Mouse (Mus musculus) CH12.LX (cell line): Measurements from ENCODE around the gene Dll1. TPM values are rescaled to one million over a fixed set of nuclear protein-coding genes. Genes with fewer than 3 reads are reported as not detected.
A peak's percentile ranks its signal among the peaks of the same experiment; 100 is the strongest.

Experiments
- DNase-seq: peaks from one replicate; pipeline ENCODE4 v3.0.0-alpha.2; 2013; ENCODE audit errors: extremely low read depth
- H3K27ac ChIP-seq: 2 replicates; pipeline ENCODE4 v1.5.1; 2012; ENCODE audit warnings: low read depth, mild to moderate bottlenecking, control low read depth, moderate library complexity; ENCODE audit not compliant: insufficient read depth
- H3K27me3 ChIP-seq: replicated peaks from 2 replicates; pipeline ENCODE3; 2012; ENCODE audit warnings: inconsistent platforms
- H3K36me3 ChIP-seq, 2 experiments: replicated peaks in 1 of 2; 2 replicates each; pipeline versions ENCODE3 to v1.6.1; 2012; ENCODE audit warnings: inconsistent platforms in 1 of 2, low read length in 1 of 2, mild to moderate bottlenecking in 1 of 2, mixed read lengths in 1 of 2, moderate library complexity in 1 of 2; ENCODE audit not compliant: control insufficient read depth in 1 of 2, insufficient read depth in 1 of 2
- H3K4me1 ChIP-seq, 2 experiments: 2 replicates each; pipeline ENCODE4 v1.6.1; 2012; ENCODE audit warnings: inconsistent platforms in 1 of 2, moderate library complexity in 1 of 2; ENCODE audit not compliant: insufficient read depth in 2 of 2, control insufficient read depth in 1 of 2
- H3K4me2 ChIP-seq: 2 replicates; pipeline ENCODE4 v1.6.1; 2012; ENCODE audit warnings: low read depth, mild to moderate bottlenecking, control low read depth; ENCODE audit not compliant: poor library complexity, insufficient read depth, severe bottlenecking
- H3K4me3 ChIP-seq, 3 experiments: fragments of 150-350 bp in 1 of 3; sonication (generic) in 1 of 3; replicated peaks in 1 of 3; 2 replicates each; pipeline versions ENCODE3 to v1.5.1; 2011 to 2012; ENCODE audit warnings: low read depth in 2 of 3, low read length in 2 of 3, mild to moderate bottlenecking in 2 of 3, moderate library complexity in 2 of 3, control low read depth in 1 of 3, improper control_type of control experiment in 1 of 3, inconsistent platforms in 1 of 3, mixed read lengths in 1 of 3; ENCODE audit not compliant: poor library complexity in 1 of 3
- H3K79me2 ChIP-seq: replicated peaks from 2 replicates; pipeline ENCODE4 v1.6.1; 2012; ENCODE audit warnings: mild to moderate bottlenecking, moderate library complexity; ENCODE audit not compliant: control insufficient read depth, poor library complexity, insufficient read depth, severe bottlenecking; ENCODE audit errors: extremely low read depth
- H3K9ac ChIP-seq: 2 replicates; pipeline ENCODE4 v1.6.1; 2012; ENCODE audit warnings: low read depth, mild to moderate bottlenecking, control low read depth, moderate library complexity; ENCODE audit not compliant: insufficient read depth
- H3K9me3 ChIP-seq: replicated peaks from 2 replicates; pipeline ENCODE3; 2012; ENCODE audit warnings: low read length, inconsistent platforms, mixed read lengths
- BHLHE40 ChIP-seq: IDR thresholded peaks from 2 replicates; pipeline ENCODE4 v1.6.1; 2011; ENCODE audit warnings: mild to moderate bottlenecking, low read depth, low read length, improper control_type of control experiment
- CHD1 ChIP-seq: IDR thresholded peaks from 2 replicates; pipeline ENCODE4 v1.6.1; 2012; ENCODE audit warnings: low read depth, low read length, improper control_type of control experiment, inconsistent platforms
- CHD2 ChIP-seq: IDR thresholded peaks from 2 replicates; pipeline ENCODE4 v1.6.1; 2011; ENCODE audit warnings: low read length, improper control_type of control experiment
- E2F4 ChIP-seq: IDR thresholded peaks from 2 replicates; pipeline ENCODE4 v1.6.1; 2011; ENCODE audit warnings: low read depth, low read length, improper control_type of control experiment; ENCODE audit not compliant: insufficient replicate concordance
- ELF1 ChIP-seq: IDR thresholded peaks from 2 replicates; pipeline ENCODE4 v1.6.1; 2014; ENCODE audit warnings: low read depth, mild to moderate bottlenecking, inconsistent platforms, low read length, improper control_type of control experiment
- EP300 ChIP-seq: IDR thresholded peaks from 2 replicates; pipeline ENCODE4 v1.6.1; 2011; ENCODE audit warnings: low read length, improper control_type of control experiment
- ETS1 ChIP-seq: conservative IDR thresholded peaks from 2 replicates; pipeline ENCODE4 v1.6.1; 2012; ENCODE audit warnings: low read depth, mild to moderate bottlenecking, inconsistent platforms, low read length, improper control_type of control experiment, moderate library complexity
- HCFC1 ChIP-seq: IDR thresholded peaks from 2 replicates; pipeline ENCODE4 v1.6.1; 2012; ENCODE audit warnings: low read depth, mild to moderate bottlenecking, inconsistent platforms, low read length, improper control_type of control experiment
- IRF4 ChIP-seq: IDR thresholded peaks from 2 replicates; pipeline ENCODE4 v1.6.1; 2014; ENCODE audit warnings: low read depth, mild to moderate bottlenecking, inconsistent platforms, low read length, improper control_type of control experiment
- JUN ChIP-seq: IDR thresholded peaks from 2 replicates; pipeline ENCODE4 v1.6.1; 2011; ENCODE audit warnings: low read depth, mild to moderate bottlenecking, low read length, improper control_type of control experiment, moderate library complexity; ENCODE audit not compliant: insufficient read depth
- JUND ChIP-seq: conservative IDR thresholded peaks from 2 replicates; pipeline ENCODE4 v1.6.1; 2011; ENCODE audit warnings: low read depth, low read length, improper control_type of control experiment
- KAT2A ChIP-seq: IDR thresholded peaks from 2 replicates; pipeline ENCODE4 v1.6.1; 2012; ENCODE audit warnings: low read length, improper control_type of control experiment, inconsistent platforms; ENCODE audit not compliant: insufficient replicate concordance
- MAX ChIP-seq: IDR thresholded peaks from 2 replicates; pipeline ENCODE4 v1.6.1; 2011; ENCODE audit warnings: low read length, improper control_type of control experiment
- MAZ ChIP-seq: IDR thresholded peaks from 2 replicates; pipeline ENCODE4 v1.6.1; 2012; ENCODE audit warnings: low read depth, mild to moderate bottlenecking, inconsistent platforms, low read length, improper control_type of control experiment, moderate library complexity
- MEF2A ChIP-seq: IDR thresholded peaks from 2 replicates; pipeline ENCODE4 v1.6.1; 2014; ENCODE audit warnings: low read depth, mild to moderate bottlenecking, inconsistent platforms, low read length, improper control_type of control experiment, borderline replicate concordance
- MXI1 ChIP-seq: IDR thresholded peaks from 2 replicates; pipeline ENCODE4 v1.6.1; 2011; ENCODE audit warnings: mild to moderate bottlenecking, low read depth, low read length, improper control_type of control experiment
- MYC ChIP-seq: IDR thresholded peaks from 2 replicates; pipeline ENCODE4 v1.6.1; 2011; ENCODE audit warnings: low read depth, mild to moderate bottlenecking, improper control_type of control experiment, low read length
- NELFE ChIP-seq: IDR thresholded peaks from 2 replicates; pipeline ENCODE4 v1.6.1; 2011; ENCODE audit warnings: low read depth, low read length, improper control_type of control experiment
- POLR2A ChIP-seq: IDR thresholded peaks from 2 replicates; pipeline ENCODE4 v1.6.1; 2011; ENCODE audit warnings: low read depth, mild to moderate bottlenecking, improper control_type of control experiment, low read length
- POLR2AphosphoS2 ChIP-seq: IDR thresholded peaks from 2 replicates; pipeline ENCODE4 v1.6.1; 2011; ENCODE audit warnings: low read depth, low read length, improper control_type of control experiment
- SIN3A ChIP-seq: IDR thresholded peaks from 2 replicates; pipeline ENCODE4 v1.6.1; 2012; ENCODE audit warnings: low read length, improper control_type of control experiment, inconsistent platforms
- TCF12 ChIP-seq: IDR thresholded peaks from 2 replicates; pipeline ENCODE4 v1.6.1; 2014; ENCODE audit warnings: low read depth, mild to moderate bottlenecking, inconsistent platforms, low read length, improper control_type of control experiment
- ZC3H11A ChIP-seq: IDR thresholded peaks from 2 replicates; pipeline ENCODE4 v1.6.1; 2012; ENCODE audit warnings: low read depth, mild to moderate bottlenecking, inconsistent platforms, low read length, improper control_type of control experiment
- ZKSCAN1 ChIP-seq: IDR thresholded peaks from 2 replicates; pipeline ENCODE4 v1.6.1; 2012; ENCODE audit warnings: low read depth, inconsistent platforms, low read length, improper control_type of control experiment, borderline replicate concordance
- dilution Hi-C: fragments of 300-500 bp; cut with MboI; formaldehyde crosslinking; loops from 2 replicates; pipeline ENCODE4 v1.14.3; 2020; ENCODE audit warnings: low sequenced_read_pairs; ENCODE audit not compliant: extremely low pct_unique_long_range_greater_than_20kb, extremely low pct_ligation_motif_present
- in situ Hi-C: fragments of 300-500 bp; cut with MboI; formaldehyde crosslinking; loops from 3 replicates; pipeline ENCODE4 v1.14.3; 2019; ENCODE audit warnings: low sequenced_read_pairs, low pct_ligation_motif_present, low pct_unique_long_range_greater_than_20kb, mixed read lengths
- polyA plus RNA-seq: library from polyadenylated mRNA; unstranded; fragments of >175 nt; gene quantifications from 2 replicates; pipeline ENCODE4 v1.2.1, GENCODE M21; 2012; ENCODE audit warnings: low read depth; ENCODE audit not compliant: insufficient read length
- total RNA-seq, 2 experiments: library from RNA; depleted of rRNA; stranded (reverse); fragments of 300-350 nt in 1 of 2; fragments of >200 nt in 1 of 2; gene quantifications; 2 replicates each; pipeline ENCODE4 v1.2.3; 2012 to 2014

Gene Dll1
- total and polyA plus RNA-seq, 3 experiments = 0.25 to 0.52 (median 0.29) TPM

DNA sequence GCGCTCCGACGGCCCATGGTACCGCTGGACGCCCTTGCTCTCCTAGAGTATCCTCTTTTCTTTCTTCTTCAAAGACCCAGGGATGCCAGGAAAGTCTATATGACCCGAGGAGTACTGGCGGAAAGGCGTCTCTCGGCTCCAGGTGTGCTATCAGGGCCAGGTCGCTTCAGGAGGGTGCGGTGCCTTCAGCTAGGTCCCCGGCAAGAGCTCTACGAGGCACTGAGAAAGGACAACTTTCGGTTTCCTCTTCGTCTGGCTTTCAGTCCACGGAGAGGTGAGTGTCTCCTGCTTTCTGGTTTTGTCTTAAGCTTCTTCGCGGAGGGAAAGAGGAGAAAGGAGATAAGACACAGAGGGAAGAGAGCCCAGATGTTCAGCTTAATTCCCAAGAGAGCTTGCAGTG is 1.4 kb downstream of the Dll1 start:
- Histone ChIP-seq H3K9me3 (no peaks in the 10 kb centered on the region), H3K4me2 (peak overlapping the region; percentile 99), H3K4me3 (peak overlapping the region; percentile 45 to 72 (median 55)), H3K27me3 (peaks cover 78% of the 10 kb centered on the region), H3K79me2 (no peaks in the 10 kb centered on the region), H3K9ac (peak overlapping the region; percentile 25; the same call in 1 of the 2 replicates), H3K27ac (no peak overlapping the region), H3K36me3 (no peaks in the 10 kb centered on the region), H3K4me1 (peaks cover 8 to 21% of the 10 kb centered on the region in 2 experiments)
- dilution Hi-C loops = no loop called here
- in situ Hi-C loops = no loop called here
- TF ChIP-seq HCFC1 (no peak), KAT2A (no peak), BHLHE40 (no peak), MAZ (no peak), IRF4 (no peak), CHD1 (no peak), ELF1 (no peak), MEF2A (no peak), ZC3H11A (no peak), MAX (no peak), SIN3A (no peak), ZKSCAN1 (no peak), POLR2AphosphoS2 (no peak), MYC (no peak), NELFE (no peak), POLR2A (no peak)
- no peak for DNase-seq

DNA sequence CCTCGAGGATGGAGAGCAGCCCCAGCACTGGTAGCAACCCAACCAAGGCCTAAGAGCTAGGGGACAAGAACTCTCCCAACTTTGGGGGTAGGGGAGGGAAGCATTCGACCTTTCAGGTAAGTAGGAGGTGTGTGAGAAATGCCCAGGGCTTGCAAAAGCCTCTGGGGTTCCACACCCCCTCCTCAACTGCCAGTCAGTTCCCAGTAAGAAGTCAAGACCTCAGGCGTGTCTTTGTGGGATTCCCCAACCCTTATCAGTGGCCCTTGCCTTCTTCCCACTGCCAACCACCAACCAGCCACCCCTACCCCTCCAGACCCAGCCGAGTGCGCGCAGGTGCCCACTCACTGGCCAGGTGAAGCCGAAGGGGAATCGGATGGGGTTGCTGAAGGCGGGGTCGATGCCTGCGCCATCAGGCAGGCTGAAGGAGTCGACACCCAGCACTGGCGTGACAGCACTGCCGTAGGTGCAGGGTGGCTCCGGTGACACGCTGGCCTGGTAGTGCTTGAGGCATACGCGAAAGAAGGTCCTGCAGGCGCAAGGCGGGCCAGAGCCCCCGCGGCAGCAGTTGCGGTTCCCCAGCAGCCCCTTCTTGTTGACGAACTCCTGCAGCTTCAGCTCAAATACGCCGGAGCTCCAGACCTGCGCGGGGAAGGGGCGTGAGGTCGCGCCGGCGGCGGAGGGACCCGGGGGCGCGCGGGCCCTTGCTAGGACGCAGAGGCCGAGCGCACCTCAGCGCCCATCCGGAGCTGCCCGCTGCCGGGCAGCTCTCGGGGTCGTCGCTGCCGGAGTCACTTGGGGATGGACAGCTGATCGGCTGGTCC is 2.1 kb downstream of the Dll1 start:
- Histone ChIP-seq H3K27ac (no peak overlapping the region), H3K9me3 (no peaks in the 10 kb centered on the region), H3K79me2 (no peaks in the 10 kb centered on the region), H3K36me3 (no peaks in the 10 kb centered on the region), H3K27me3 (peaks cover 77% of the 10 kb centered on the region), H3K4me1 (peaks cover 7 to 21% of the 10 kb centered on the region in 2 experiments), H3K4me2 (peak overlapping the region; percentile 99), H3K9ac (no peak overlapping the region), H3K4me3 (peak overlapping the region in 2 of 3 experiments; percentile 55 to 72)
- TF ChIP-seq E2F4 (no peak), ETS1 (no peak), POLR2A (no peak), CHD2 (no peak), NELFE (no peak), MYC (no peak), JUN (no peak), JUND (no peak), MXI1 (no peak), MAX (no peak), SIN3A (no peak), EP300 (no peak), TCF12 (no peak)
- in situ Hi-C loops = no loop called here
- DNase-seq = no peak
- dilution Hi-C loops = no loop called here
